Mouse (Mus musculus) liver, postnatal 0 days (tissue): ENCODE measurements around the gene Hmgcl.
A peak's percentile ranks its signal among the peaks of the same experiment; 100 is the strongest.

Source experiments
- CTCF ChIP-seq: sonication (generic); IDR thresholded peaks from 2 replicates; pipeline ENCODE4 v1.5.1; 2016; ENCODE audit warnings: antibody characterized with exemption, low read depth
- EP300 ChIP-seq: IDR thresholded peaks from 2 replicates; pipeline ENCODE4 v1.6.1; 2016; ENCODE audit warnings: antibody characterized with exemption, low read depth, mild to moderate bottlenecking

DNA sequence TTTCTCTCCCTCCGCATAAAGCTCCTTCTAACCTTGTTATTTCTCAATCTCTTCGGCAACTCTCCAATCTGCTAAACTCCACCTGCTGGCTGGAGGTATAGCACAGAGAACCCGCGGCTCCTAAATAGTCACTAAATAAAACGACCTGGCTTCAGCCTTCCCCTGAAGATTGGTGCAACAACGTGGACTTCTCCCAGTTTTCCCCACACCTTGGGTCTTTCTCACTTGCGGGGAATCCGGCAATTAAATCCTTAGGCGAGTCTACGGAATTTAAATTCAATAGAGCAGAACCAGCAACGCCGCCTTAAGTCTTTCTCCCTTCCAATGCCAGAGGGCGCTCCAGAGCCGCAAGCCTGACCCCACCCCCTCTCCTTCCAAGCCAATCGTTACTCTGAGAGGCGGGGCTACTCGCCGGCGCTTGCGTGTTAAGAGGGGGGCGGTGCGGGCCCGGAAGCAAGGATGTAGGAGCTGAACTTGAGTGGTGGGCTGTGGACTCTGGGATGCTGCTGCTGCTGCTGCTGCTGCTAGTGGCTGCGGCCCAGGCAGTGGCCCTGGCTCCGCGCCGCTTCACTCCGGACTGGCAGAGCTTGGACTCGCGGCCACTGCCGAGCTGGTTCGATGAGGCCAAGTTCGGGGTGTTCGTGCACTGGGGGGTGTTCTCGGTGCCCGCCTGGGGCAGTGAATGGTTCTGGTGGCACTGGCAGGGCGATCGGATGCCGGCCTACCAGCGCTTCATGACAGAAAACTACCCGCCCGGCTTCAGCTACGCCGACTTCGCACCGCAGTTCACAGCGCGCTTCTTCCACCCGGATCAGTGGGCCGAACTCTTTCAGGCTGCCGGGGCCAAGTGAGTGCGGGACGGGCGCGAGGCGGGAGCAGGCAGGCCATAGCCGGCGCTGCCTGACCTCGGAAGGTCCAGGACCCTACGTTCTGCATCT is 25.7 kb upstream of the Hmgcl start, which contains the start of gene Fuca1:
- TF ChIP-seq CTCF (peak; percentile 86), EP300 (no peak; the same call in none of the 2 replicates)
